Mouse (Mus musculus): Measurements from ENCODE around the gene Mesp2. TPM values are rescaled to one million over a fixed set of nuclear protein-coding genes. Genes with fewer than 3 reads are reported as not detected.
A peak's percentile ranks its signal among the peaks of the same experiment; 100 is the strongest.

Gene Mesp2
- polyA plus RNA-seq, 1 experiment from 2014 or later: 0.23 TPM

GRCm38 (mm10) chr7:79813409-79813808, 2.9 kb downstream of the Mesp2 start:
- WGBS: 76% methylated on average over 1 of the region's 1 CpGs
- no peak overlapping the region for H3K4me2 ChIP-seq
- no peak overlapping the region for H3K27ac ChIP-seq
- H3K9ac ChIP-seq: no peak overlapping the region
- peaks cover 10% of the 10 kb centered on the region for H3K4me1 ChIP-seq (replicated peaks)
- H3K27me3 ChIP-seq: peaks cover 39% of the 10 kb centered on the region
- H3K9me3 ChIP-seq (replicated peaks): no peaks in the 10 kb centered on the region
- no peaks in the 10 kb centered on the region for H3K36me3 ChIP-seq
- ATAC-seq (replicated peaks; ENCODE audit: insufficient number of reproducible peaks, insufficient read depth, low FRiP score, low read depth): no peak
- no peak overlapping the region for H3K4me3 ChIP-seq

- no peak for ATAC-seq (replicated peaks; ENCODE audit: insufficient number of reproducible peaks, insufficient read depth, low FRiP score, low read depth)
- Histone ChIP-seq H3K9ac (no peak overlapping the region), H3K4me2 (no peak overlapping the region), H3K4me1 (replicated peaks) (peaks cover 20% of the 10 kb centered on the region), H3K27ac (no peak overlapping the region), H3K9me3 (replicated peaks) (no peaks in the 10 kb centered on the region), H3K27me3 (peaks cover 11% of the 10 kb centered on the region; the same call in 1 of the 2 replicates), H3K4me3 (no peak overlapping the region), H3K36me3 (no peaks in the 10 kb centered on the region)
- WGBS: 10% methylated on average over 6 of the region's 6 CpGs
These were observed 7.8 kb downstream of the Mesp2 start for GRCm38 (mm10) chr7:79818321-79818720.

GRCm38 (mm10) chr7:79819515-79819914, 9.0 kb downstream of the Mesp2 start:
- Histone ChIP-seq H3K27me3 (peaks cover 11% of the 10 kb centered on the region; the same call in 1 of the 2 replicates), H3K36me3 (no peaks in the 10 kb centered on the region), H3K4me1 (replicated peaks) (peaks cover 20% of the 10 kb centered on the region), H3K9me3 (replicated peaks) (no peaks in the 10 kb centered on the region; the same call in 1 of the 2 replicates), H3K27ac (no peak overlapping the region), H3K4me2 (no peak overlapping the region), H3K4me3 (no peak overlapping the region), H3K9ac (no peak overlapping the region)
- ATAC-seq (replicated peaks; ENCODE audit: insufficient number of reproducible peaks, insufficient read depth, low FRiP score, low read depth): no peak; the same call in 1 of the 2 replicates
- WGBS: 17% methylated on average over 4 of the region's 4 CpGs

GRCm38 (mm10) chr7:79819996-79820395, 9.5 kb downstream of the Mesp2 start:
- Histone ChIP-seq H3K9me3 (replicated peaks) (no peaks in the 10 kb centered on the region; the same call in 1 of the 2 replicates), H3K27me3 (peaks cover 11% of the 10 kb centered on the region; the same call in 1 of the 2 replicates), H3K4me2 (no peak overlapping the region), H3K9ac (no peak overlapping the region), H3K4me1 (replicated peaks) (peaks cover 20% of the 10 kb centered on the region), H3K36me3 (no peaks in the 10 kb centered on the region), H3K4me3 (no peak overlapping the region), H3K27ac (no peak overlapping the region)
- WGBS: 54% methylated on average over 11 of the region's 11 CpGs
- no peak for ATAC-seq (replicated peaks; ENCODE audit: insufficient number of reproducible peaks, insufficient read depth, low FRiP score, low read depth)

GRCm38 (mm10) chr7:79822092-79822695, 11.7 kb downstream of the Mesp2 start:
- Histone ChIP-seq H3K4me1 (replicated peaks) (peaks cover 20% of the 10 kb centered on the region), H3K4me3 (no peak overlapping the region), H3K27me3 (peaks cover 4% of the 10 kb centered on the region; the same call in 1 of the 2 replicates), H3K4me2 (no peak overlapping the region), H3K9me3 (replicated peaks) (no peaks in the 10 kb centered on the region; the same call in 1 of the 2 replicates), H3K36me3 (no peaks in the 10 kb centered on the region), H3K9ac (no peak overlapping the region), H3K27ac (no peak overlapping the region)
- WGBS: 78% methylated on average over 12 of the region's 12 CpGs
- no peak for ATAC-seq (replicated peaks; ENCODE audit: insufficient number of reproducible peaks, insufficient read depth, low FRiP score, low read depth)

- no peak overlapping the region for H3K9ac ChIP-seq
- no peak for ATAC-seq (replicated peaks; ENCODE audit: insufficient number of reproducible peaks, insufficient read depth, low FRiP score, low read depth)
- WGBS: 79% methylated on average over 3 of the region's 3 CpGs
- no peaks in the 10 kb centered on the region for H3K36me3 ChIP-seq
- H3K9me3 ChIP-seq (replicated peaks): no peaks in the 10 kb centered on the region; the same call in 1 of the 2 replicates
- no peak overlapping the region for H3K27ac ChIP-seq
- no peaks in the 10 kb centered on the region for H3K27me3 ChIP-seq
- no peaks in the 10 kb centered on the region for H3K4me1 ChIP-seq (replicated peaks)
- H3K4me3 ChIP-seq: no peak overlapping the region
- H3K4me2 ChIP-seq: no peak overlapping the region
These were observed 17.8 kb downstream of the Mesp2 start for GRCm38 (mm10) chr7:79828341-79828740.

GRCm38 (mm10) chr7:79831145-79831544, 20.6 kb downstream of the Mesp2 start:
- 61% methylated on average over 6 of the region's 6 CpGs for WGBS
- Histone ChIP-seq H3K9me3 (replicated peaks) (no peaks in the 10 kb centered on the region), H3K9ac (no peak overlapping the region), H3K27ac (peak overlapping the region; percentile 21), H3K4me3 (no peak overlapping the region), H3K36me3 (no peaks in the 10 kb centered on the region), H3K27me3 (no peaks in the 10 kb centered on the region), H3K4me2 (no peak overlapping the region), H3K4me1 (replicated peaks) (no peaks in the 10 kb centered on the region)
- 0 out of 2 replicates have a peak, but pooled peaks have one; percentile 52 for ATAC-seq (replicated peaks; ENCODE audit: insufficient number of reproducible peaks, insufficient read depth, low FRiP score, low read depth)

- 43% methylated on average over 6 of the region's 6 CpGs for WGBS
- no peaks in the 10 kb centered on the region for H3K27me3 ChIP-seq
- H3K9ac ChIP-seq: no peak overlapping the region
- H3K9me3 ChIP-seq (replicated peaks): no peaks in the 10 kb centered on the region
- H3K4me2 ChIP-seq: no peak overlapping the region
- peak overlapping the region; percentile 21 for H3K27ac ChIP-seq
- H3K4me3 ChIP-seq: no peak overlapping the region
- ATAC-seq (replicated peaks; ENCODE audit: insufficient number of reproducible peaks, insufficient read depth, low FRiP score, low read depth): no peak; the same call in 1 of the 2 replicates
- no peaks in the 10 kb centered on the region for H3K36me3 ChIP-seq
- H3K4me1 ChIP-seq (replicated peaks): no peaks in the 10 kb centered on the region
These were observed 21.1 kb downstream of the Mesp2 start for GRCm38 (mm10) chr7:79831585-79831984.

GRCm38 (mm10) chr7:79832980-79833379, 22.5 kb downstream of the Mesp2 start:
- Histone ChIP-seq H3K36me3 (no peaks in the 10 kb centered on the region), H3K4me3 (no peak overlapping the region), H3K4me2 (no peak overlapping the region), H3K27me3 (no peaks in the 10 kb centered on the region), H3K9ac (no peak overlapping the region), H3K27ac (no peak overlapping the region), H3K9me3 (replicated peaks) (no peaks in the 10 kb centered on the region), H3K4me1 (replicated peaks) (no peaks in the 10 kb centered on the region)
- ATAC-seq (replicated peaks; ENCODE audit: insufficient number of reproducible peaks, insufficient read depth, low FRiP score, low read depth): no peak

GRCm38 (mm10) chr7:79835196-79835595, 24.7 kb downstream of the Mesp2 start:
- no peak overlapping the region for H3K4me2 ChIP-seq
- no peaks in the 10 kb centered on the region for H3K4me1 ChIP-seq (replicated peaks)
- no peak for ATAC-seq (replicated peaks; ENCODE audit: insufficient number of reproducible peaks, insufficient read depth, low FRiP score, low read depth)
- H3K36me3 ChIP-seq: no peaks in the 10 kb centered on the region
- no peak overlapping the region for H3K9ac ChIP-seq
- WGBS: 89% methylated on average over 6 of the region's 6 CpGs
- H3K27ac ChIP-seq: no peak overlapping the region
- H3K27me3 ChIP-seq: no peaks in the 10 kb centered on the region
- H3K4me3 ChIP-seq: no peak overlapping the region
- no peaks in the 10 kb centered on the region for H3K9me3 ChIP-seq (replicated peaks)

GRCm38 (mm10) chr7:79837247-79837646, 26.7 kb downstream of the Mesp2 start:
- no peaks in the 10 kb centered on the region for H3K27me3 ChIP-seq
- no peak overlapping the region for H3K4me2 ChIP-seq
- no peaks in the 10 kb centered on the region for H3K36me3 ChIP-seq
- H3K9me3 ChIP-seq (replicated peaks): no peaks in the 10 kb centered on the region
- no peak overlapping the region for H3K9ac ChIP-seq
- H3K4me1 ChIP-seq (replicated peaks): no peaks in the 10 kb centered on the region
- ATAC-seq (replicated peaks; ENCODE audit: insufficient number of reproducible peaks, insufficient read depth, low FRiP score, low read depth): no peak
- WGBS: 50% methylated on average over 2 of the region's 2 CpGs
- no peak overlapping the region for H3K27ac ChIP-seq
- no peak overlapping the region for H3K4me3 ChIP-seq

GRCm38 (mm10) chr7:79842163-79842562, 31.6 kb downstream of the Mesp2 start:
- peaks cover 12% of the 10 kb centered on the region for H3K4me1 ChIP-seq (replicated peaks)
- WGBS: 61% methylated on average over 7 of the region's 7 CpGs
- H3K4me2 ChIP-seq: no peak overlapping the region
- H3K4me3 ChIP-seq: no peak overlapping the region
- H3K9ac ChIP-seq: no peak overlapping the region
- ATAC-seq (replicated peaks; ENCODE audit: insufficient number of reproducible peaks, insufficient read depth, low FRiP score, low read depth): no peak
- no peak overlapping the region for H3K27ac ChIP-seq
- peaks cover 4% of the 10 kb centered on the region for H3K27me3 ChIP-seq
- H3K9me3 ChIP-seq (replicated peaks): no peaks in the 10 kb centered on the region
- H3K36me3 ChIP-seq: no peaks in the 10 kb centered on the region
